Mouse (Mus musculus): ENCODE measurements around the gene Sp9. TPM values are rescaled to one million over a fixed set of nuclear protein-coding genes. Genes with fewer than 3 reads are reported as not detected.

Sp9 gene
- polyA plus RNA-seq, 1 experiment from 2014 or later: 1.5 TPM

DNA sequence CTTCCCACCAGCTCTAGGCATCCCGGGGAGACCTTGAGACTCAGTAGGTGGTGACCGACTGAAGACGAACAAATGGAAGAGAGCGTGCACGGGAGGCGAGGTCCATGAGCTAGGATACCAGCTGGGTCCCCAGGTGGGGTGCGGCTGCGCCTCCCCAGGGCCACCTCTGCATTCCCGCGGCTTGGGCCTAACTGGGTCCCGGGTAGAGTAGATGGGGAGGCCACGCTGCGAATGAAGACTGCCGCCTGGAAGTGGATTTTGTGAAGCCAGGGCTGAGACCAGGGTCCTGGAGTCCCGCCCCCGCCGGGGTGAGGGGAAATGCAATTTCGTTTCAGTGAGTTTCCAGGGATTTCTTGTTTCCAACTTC lies 6.0 kb downstream of the Sp9 start:
- no peak for DNase-seq (ENCODE audit: low spot score)
- H3K4me3 ChIP-seq: peak overlapping the region; percentile 45
- peaks cover 76% of the 10 kb centered on the region for H3K4me1 ChIP-seq
- peaks cover 100% of the 10 kb centered on the region for H3K27me3 ChIP-seq (ENCODE audit: low read depth, poor library complexity, severe bottlenecking)
- peak overlapping the region; percentile 78 for H3K27ac ChIP-seq (replicated peaks)
- no peaks in the 10 kb centered on the region for H3K36me3 ChIP-seq
- under 1% methylated on average over 18 of the region's 18 CpGs for WGBS
- no peaks in the 10 kb centered on the region for H3K9me3 ChIP-seq (replicated peaks)

DNA sequence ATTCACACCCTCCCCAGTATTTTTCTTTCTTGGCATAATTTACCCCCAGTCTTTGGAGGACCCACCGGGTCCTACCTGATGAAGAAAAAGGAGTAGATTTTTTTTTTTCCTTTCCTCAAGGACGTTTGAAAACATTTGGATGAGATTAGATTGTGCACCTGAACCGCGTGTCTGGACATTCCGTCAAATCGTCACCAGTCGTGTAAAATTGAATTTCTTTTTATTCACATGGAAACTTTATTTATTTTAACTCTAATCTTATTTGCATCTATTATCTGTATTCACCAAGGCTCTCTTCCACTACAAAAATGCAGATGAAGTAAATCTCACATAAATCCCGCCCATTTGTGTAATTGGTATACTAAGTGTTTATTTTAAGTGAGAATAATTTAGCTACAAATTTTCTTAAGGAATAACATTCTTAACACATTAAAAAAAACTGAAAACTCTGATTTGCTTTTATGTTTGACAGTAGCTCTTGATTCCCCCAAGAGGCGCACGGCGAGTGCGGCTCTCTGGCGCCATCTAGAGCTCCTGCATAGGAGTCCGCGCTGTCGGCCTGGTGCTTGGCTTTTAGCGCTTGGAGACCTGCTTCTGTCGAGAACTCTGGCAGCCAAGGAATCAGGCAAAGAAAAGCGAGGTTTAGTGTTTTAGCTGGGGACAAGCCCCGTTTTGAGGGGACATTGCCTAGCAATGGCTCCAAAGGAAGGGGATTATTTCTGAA lies 6.6 kb downstream of the Sp9 start:
- Histone ChIP-seq H3K4me1 (peaks cover 70% of the 10 kb centered on the region), H3K9me3 (replicated peaks) (no peaks in the 10 kb centered on the region), H3K36me3 (no peaks in the 10 kb centered on the region), H3K27ac (replicated peaks) (peak overlapping the region; percentile 78), H3K27me3 (ENCODE audit: low read depth, poor library complexity, severe bottlenecking) (peaks cover 95% of the 10 kb centered on the region), H3K4me3 (peak overlapping the region; percentile 47)
- DNase-seq (ENCODE audit: low spot score): peak; percentile 91
- WGBS: under 1% methylated on average over 20 of the region's 20 CpGs

DNA sequence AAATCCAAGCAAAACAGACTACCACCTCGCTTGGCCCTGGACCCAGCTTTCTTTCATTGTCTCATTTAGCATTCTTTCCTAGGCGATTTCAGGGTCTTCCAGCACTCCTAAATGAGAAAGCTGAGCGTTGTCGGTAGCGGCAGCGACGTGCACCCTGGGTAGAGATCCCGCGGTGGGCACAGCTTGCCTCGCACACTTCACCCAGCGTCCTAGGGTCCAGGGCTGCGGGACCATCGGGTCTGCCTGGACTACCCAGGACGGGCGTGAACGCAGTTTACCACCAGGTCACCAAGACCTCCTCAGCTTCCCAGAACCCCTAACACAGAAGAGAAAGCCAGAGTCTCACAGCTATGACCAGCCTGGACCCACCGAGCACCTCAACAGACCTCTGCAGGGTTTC lies 7.1 kb downstream of the Sp9 start:
- Histone ChIP-seq H3K27me3 (ENCODE audit: low read depth, poor library complexity, severe bottlenecking) (peaks cover 90% of the 10 kb centered on the region), H3K4me3 (peak overlapping the region; percentile 47), H3K36me3 (no peaks in the 10 kb centered on the region), H3K4me1 (peaks cover 64% of the 10 kb centered on the region), H3K27ac (replicated peaks) (peak overlapping the region; percentile 73), H3K9me3 (replicated peaks) (no peaks in the 10 kb centered on the region)
- DNase-seq (ENCODE audit: low spot score): no peak
- 1% methylated on average over 17 of the region's 17 CpGs for WGBS

DNA sequence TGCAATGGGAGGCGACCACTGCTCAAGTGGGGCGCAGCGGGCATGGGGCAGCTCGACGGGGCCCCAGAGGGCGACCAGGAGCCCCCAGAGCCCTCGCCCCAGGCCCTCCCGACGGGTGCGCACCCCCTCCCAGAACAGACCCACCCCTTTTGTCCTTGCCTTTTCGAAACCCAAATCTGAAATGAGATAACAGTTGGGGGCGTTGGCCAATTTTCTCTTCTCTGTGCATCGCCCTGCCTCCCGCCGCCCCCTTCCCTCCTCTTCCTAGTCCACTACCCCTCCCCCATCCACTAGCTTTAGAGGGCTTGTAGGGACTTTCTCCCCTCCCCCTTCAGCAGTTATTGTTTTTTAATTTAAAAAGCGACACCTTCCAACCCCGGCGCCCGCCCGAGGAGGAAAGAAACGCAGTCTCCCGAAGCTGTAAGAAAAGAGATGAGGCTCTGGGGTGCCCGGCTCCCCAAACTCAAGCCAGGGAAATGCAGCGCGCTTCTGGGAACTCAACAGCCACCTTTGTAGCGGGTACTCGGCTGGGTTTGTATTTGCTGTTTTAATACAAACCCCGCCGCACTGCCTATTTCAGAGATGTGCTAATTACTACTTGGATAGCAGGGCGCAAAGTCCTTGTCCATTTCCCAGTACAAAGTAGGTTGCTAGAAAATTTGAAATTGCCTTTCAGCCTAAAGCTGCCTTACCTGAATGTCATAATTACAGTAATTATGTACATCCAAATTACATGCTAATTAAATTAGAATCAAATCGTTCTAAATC lies 7.7 kb downstream of the Sp9 start:
- Histone ChIP-seq H3K27me3 (ENCODE audit: low read depth, poor library complexity, severe bottlenecking) (peaks cover 84% of the 10 kb centered on the region), H3K27ac (replicated peaks) (peak overlapping the region; percentile 73), H3K9me3 (replicated peaks) (no peaks in the 10 kb centered on the region), H3K4me3 (peak overlapping the region; percentile 47), H3K36me3 (no peaks in the 10 kb centered on the region), H3K4me1 (peaks cover 59% of the 10 kb centered on the region)
- WGBS: under 1% methylated on average over 31 of the region's 31 CpGs
- DNase-seq (ENCODE audit: low spot score): peak; percentile 44

DNA sequence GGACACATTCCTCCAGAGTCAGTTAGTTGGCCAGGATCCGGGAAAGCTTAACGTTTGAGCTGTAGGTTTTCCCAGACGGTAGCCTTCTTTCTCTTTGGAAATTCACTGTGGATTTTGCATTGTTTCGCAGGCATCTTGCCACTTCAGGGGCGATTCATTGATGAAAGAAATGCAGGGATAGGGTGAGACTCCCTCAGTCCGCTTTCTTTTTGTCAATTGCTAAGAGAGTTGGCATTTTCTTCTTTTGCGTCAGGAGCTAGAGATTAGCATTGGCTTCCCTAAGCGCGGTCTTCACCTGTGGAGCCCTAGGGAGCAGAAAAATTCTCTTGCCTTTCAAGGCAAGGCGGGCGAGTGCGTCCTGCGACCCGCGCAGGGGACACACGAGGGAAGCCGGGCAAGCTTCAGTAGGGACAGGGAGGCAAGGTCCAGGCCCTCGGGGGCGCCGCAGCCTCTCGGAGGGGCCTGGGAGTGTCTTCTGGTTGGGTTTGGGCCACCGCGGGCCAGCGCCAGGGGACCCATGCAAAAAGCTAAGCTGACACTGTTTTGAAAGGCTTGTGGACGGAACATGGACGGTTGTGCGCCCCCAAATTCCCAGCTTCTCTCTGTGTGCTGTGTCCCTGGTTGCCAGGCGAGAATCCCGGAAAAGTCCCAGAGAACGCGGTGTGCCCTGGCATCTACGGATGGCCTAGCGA lies 8.8 kb downstream of the Sp9 start:
- 0 out of 2 replicates have a peak overlapping the region, but pooled peaks have one; percentile 19 for H3K27ac ChIP-seq (replicated peaks)
- H3K27me3 ChIP-seq (ENCODE audit: low read depth, poor library complexity, severe bottlenecking): peaks cover 73% of the 10 kb centered on the region

DNA sequence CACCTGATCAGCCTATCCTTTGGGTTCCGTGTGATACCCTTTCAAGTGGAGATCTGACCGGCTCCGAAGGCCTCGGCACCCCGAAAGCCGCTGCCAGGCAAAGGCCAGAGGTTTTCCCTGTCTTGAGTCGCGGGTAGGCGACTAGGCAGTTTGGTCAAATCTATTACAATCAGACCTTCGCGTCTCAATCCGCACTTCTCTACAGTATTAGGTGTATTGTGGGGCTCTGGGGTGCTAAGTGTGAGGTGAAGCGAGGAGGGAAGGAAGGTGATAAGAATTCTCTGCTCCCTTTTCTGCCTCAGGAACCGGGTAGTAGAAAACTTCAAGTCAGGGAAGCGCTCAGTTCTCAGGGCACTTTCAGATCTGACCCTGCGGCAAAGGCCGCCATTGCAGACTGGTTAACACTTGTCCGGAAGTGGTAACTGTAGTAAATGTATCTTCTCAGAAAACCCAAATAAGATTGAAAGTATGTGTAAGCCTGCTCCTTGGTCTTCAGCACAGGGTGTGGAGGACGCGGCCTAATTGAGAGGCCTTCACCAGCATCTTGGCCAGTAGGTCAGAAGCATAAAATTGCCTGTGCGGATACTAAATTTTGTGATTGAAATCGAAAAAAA lies 9.4 kb downstream of the Sp9 start:
- peak overlapping the region; percentile 31 for H3K4me3 ChIP-seq
- peaks cover 67% of the 10 kb centered on the region for H3K27me3 ChIP-seq (ENCODE audit: low read depth, poor library complexity, severe bottlenecking)
- no peaks in the 10 kb centered on the region for H3K9me3 ChIP-seq (replicated peaks)
- no peak overlapping the region for H3K27ac ChIP-seq (replicated peaks)
- peak; percentile 48 for DNase-seq (ENCODE audit: low spot score)
- peaks cover 51% of the 10 kb centered on the region for H3K4me1 ChIP-seq
- WGBS: 8% methylated on average over 22 of the region's 22 CpGs
- H3K36me3 ChIP-seq: no peaks in the 10 kb centered on the region

More for the DNA sequence above, 8.8 kb downstream of the Sp9 start:
- no peaks in the 10 kb centered on the region for H3K36me3 ChIP-seq
- peak overlapping the region; percentile 31 for H3K4me3 ChIP-seq
- no peaks in the 10 kb centered on the region for H3K9me3 ChIP-seq (replicated peaks)
- peak; percentile 49 for DNase-seq (ENCODE audit: low spot score)
- H3K4me1 ChIP-seq: peaks cover 54% of the 10 kb centered on the region
- WGBS: under 1% methylated on average over 33 of the region's 33 CpGs

DNA sequence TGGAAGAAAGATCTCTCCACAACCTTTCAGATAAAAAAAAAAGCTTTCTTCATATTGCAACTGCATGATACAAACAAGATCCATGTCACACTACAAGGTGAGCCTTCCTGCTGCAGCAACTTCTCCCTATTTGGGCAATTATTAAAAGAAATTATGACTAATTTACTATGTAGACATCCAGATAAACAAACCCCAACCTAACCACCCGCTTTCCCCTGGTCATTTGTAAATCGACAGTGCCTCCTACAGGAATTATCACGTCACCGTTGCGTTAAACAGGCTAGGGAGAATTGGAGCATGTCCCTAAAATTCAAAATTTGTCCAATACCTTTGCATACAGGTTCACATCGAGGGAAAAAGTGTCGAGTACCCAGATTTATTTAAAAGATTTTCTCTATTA lies 10.0 kb downstream of the Sp9 start:
- Histone ChIP-seq H3K27ac (replicated peaks) (no peak overlapping the region), H3K4me3 (no peak overlapping the region), H3K27me3 (ENCODE audit: low read depth, poor library complexity, severe bottlenecking) (peaks cover 61% of the 10 kb centered on the region), H3K9me3 (replicated peaks) (no peaks in the 10 kb centered on the region), H3K36me3 (no peaks in the 10 kb centered on the region), H3K4me1 (peaks cover 46% of the 10 kb centered on the region)
- 8% methylated on average over 7 of the region's 7 CpGs for WGBS
- DNase-seq (ENCODE audit: low spot score): no peak

DNA sequence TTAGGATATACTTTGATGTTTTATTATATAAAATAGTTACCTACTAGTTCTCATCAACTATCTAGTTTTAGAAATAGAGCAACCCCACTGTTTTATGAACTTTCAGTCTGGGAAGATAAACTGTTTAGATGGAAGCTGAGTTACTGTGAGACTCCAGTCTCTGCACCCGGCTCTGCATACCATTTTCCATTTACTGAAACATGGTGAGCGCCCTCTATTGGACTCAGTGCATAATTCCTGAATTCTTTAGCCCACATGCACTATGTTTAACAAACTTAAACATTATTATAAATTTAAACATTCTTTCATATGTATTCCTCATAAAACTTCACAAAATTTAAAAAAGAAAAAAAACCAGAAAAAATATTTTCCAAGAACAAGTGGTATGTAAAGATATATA lies 13.9 kb downstream of the Sp9 start:
- 13% methylated on average over 2 of the region's 2 CpGs for WGBS
- Histone ChIP-seq H3K9me3 (replicated peaks) (no peaks in the 10 kb centered on the region), H3K36me3 (0 out of 2 replicates have a peak, but pooled peaks cover 6% of the 10 kb centered on the region), H3K27ac (replicated peaks) (no peak overlapping the region), H3K4me3 (no peak overlapping the region), H3K27me3 (ENCODE audit: low read depth, poor library complexity, severe bottlenecking) (peaks cover 22% of the 10 kb centered on the region), H3K4me1 (peaks cover 9% of the 10 kb centered on the region)
- peak; percentile 17 for DNase-seq (ENCODE audit: low spot score)

DNA sequence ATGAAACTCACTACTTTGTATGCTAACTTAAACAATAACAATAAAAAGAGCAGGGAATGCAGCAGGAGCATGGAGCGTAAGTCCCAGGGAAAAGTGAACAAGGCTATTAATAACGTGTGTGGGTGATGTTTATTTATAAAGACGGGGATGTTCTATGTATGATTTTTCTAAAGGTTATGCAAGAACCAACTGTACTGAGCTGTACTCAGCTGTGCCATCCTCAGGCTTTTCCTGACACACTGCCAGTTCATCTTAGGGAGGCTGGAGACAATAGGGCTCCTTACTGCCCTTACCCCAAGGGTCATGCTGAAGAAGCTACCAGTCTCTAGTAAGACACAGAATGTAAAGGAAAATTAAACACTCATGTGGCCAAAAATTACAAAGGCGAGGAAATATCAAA lies 19.4 kb downstream of the Sp9 start:
- no peak for DNase-seq (ENCODE audit: low spot score)
- Histone ChIP-seq H3K4me1 (no peaks in the 10 kb centered on the region), H3K9me3 (replicated peaks) (no peaks in the 10 kb centered on the region), H3K36me3 (peaks cover 12% of the 10 kb centered on the region; the same call in 1 of the 2 replicates), H3K27me3 (ENCODE audit: low read depth, poor library complexity, severe bottlenecking) (no peaks in the 10 kb centered on the region), H3K27ac (replicated peaks) (no peak overlapping the region), H3K4me3 (no peak overlapping the region)
- 90% methylated on average over 4 of the region's 4 CpGs for WGBS

DNA sequence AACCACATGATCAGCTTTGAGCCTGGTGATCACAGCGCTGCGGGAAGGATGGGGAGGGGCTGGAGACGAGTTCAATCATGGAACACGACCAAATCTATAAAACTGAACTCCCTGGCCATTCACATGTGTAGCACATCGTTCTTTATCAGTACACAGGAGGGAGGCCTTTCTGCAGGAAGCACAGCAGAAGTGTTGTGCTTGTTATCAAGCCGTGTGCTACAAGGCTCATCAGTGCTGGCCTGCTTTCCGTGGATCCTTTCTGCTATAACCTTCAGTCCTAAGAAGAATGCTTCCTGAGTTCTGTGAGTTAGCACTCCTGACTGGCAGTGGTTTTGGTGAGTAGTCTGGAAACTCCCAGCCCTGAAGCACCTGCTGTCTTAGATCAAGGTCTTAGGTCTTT lies 23.3 kb downstream of the Sp9 start:
- no peak for DNase-seq (ENCODE audit: low spot score)
- Histone ChIP-seq H3K36me3 (peaks cover 15% of the 10 kb centered on the region; the same call in 1 of the 2 replicates), H3K4me1 (no peaks in the 10 kb centered on the region), H3K27me3 (ENCODE audit: low read depth, poor library complexity, severe bottlenecking) (no peaks in the 10 kb centered on the region), H3K27ac (replicated peaks) (no peak overlapping the region), H3K9me3 (replicated peaks) (no peaks in the 10 kb centered on the region), H3K4me3 (no peak overlapping the region)
- WGBS: 92% methylated on average over 7 of the region's 7 CpGs

DNA sequence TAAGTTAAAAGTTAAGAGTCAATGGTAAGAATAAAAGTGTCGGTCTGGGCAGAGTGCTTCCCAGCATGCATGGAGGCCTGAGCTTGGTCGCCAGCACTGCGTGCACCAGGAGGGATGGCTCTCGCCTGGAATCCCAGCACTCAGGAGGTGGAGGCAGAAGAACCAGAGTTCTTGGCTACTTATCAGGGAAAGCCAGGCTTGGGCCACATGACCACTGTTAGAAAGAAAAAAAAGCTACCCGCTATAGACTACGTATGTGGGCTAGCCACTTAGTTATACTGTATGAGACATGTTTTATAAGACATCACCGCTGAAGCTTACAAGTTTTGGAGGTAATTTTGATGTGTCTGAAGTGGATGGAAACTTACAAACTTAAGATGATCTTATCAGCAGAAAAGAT lies 26.4 kb downstream of the Sp9 start:
- Histone ChIP-seq H3K4me1 (no peaks in the 10 kb centered on the region), H3K4me3 (no peak overlapping the region), H3K27me3 (ENCODE audit: low read depth, poor library complexity, severe bottlenecking) (no peaks in the 10 kb centered on the region), H3K27ac (replicated peaks) (no peak overlapping the region), H3K36me3 (peaks cover 16% of the 10 kb centered on the region), H3K9me3 (replicated peaks) (no peaks in the 10 kb centered on the region)
- DNase-seq (ENCODE audit: low spot score): no peak
- WGBS: 86% methylated on average over 7 of the region's 7 CpGs

DNA sequence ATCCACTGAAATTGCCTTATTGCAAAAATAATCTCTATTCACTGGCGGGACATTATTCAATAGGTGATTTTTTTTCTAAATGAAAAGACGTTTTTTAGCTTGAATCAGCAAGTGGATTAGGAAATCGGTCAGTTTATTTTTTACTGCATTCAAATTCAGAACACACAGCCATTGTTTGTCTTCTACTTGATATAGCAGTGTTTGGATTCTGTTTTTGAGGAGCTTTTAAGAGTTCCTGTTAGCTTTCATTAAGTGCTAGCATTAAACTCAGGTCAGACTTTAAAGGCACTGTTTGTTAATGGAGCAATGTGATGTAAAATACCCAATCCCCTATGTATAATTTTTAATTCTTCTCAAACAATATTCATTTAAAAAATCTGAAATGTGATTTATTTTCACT lies 27.1 kb downstream of the Sp9 start:
- DNase-seq (ENCODE audit: low spot score): no peak
- Histone ChIP-seq H3K4me1 (no peaks in the 10 kb centered on the region), H3K27me3 (ENCODE audit: low read depth, poor library complexity, severe bottlenecking) (no peaks in the 10 kb centered on the region), H3K27ac (replicated peaks) (no peak overlapping the region), H3K36me3 (peaks cover 21% of the 10 kb centered on the region), H3K9me3 (replicated peaks) (no peaks in the 10 kb centered on the region), H3K4me3 (no peak overlapping the region)
- WGBS: 85% methylated on average over 3 of the region's 3 CpGs
